Mouse (Mus musculus) liver, postnatal 0 days (tissue): ENCODE results near the gene Zdhhc1. TPM values are rescaled to one million over a fixed set of nuclear protein-coding genes. Genes with fewer than 3 reads are reported as not detected.

Source experiments
- ATAC-seq: fragments of 200-750 bp; cut with Nextera tagmentation; 2 replicates; pipeline ENCODE4 v1.8.0; 2017; ENCODE audit warnings: mild to moderate bottlenecking, moderate library complexity
- DNase-seq: peaks from one replicate; pipeline ENCODE4 v3.0.0-alpha.2; 2016
- H3K27ac ChIP-seq: fragments of 300-500 bp; sonication (generic); 2 replicates; pipeline ENCODE4 v1.5.1; 2014; ENCODE audit warnings: antibody characterized with exemption, moderate library complexity, mild to moderate bottlenecking, low read depth
- H3K27me3 ChIP-seq: fragments of 300-500 bp; sonication (generic); 2 replicates; pipeline ENCODE4 v1.6.1; 2014; ENCODE audit warnings: low read length, control low read depth, mixed read lengths; ENCODE audit not compliant: insufficient read depth
- H3K36me3 ChIP-seq: fragments of 300-500 bp; sonication (generic); replicated peaks from 2 replicates; pipeline ENCODE4 v1.6.1; 2014; ENCODE audit warnings: mild to moderate bottlenecking, control low read depth, low read length, moderate library complexity, mixed read lengths; ENCODE audit not compliant: insufficient read depth
- H3K4me1 ChIP-seq: fragments of 300-500 bp; sonication (generic); 2 replicates; pipeline ENCODE4 v1.6.1; 2014; ENCODE audit warnings: antibody characterized with exemption, mild to moderate bottlenecking, control low read depth; ENCODE audit not compliant: insufficient read depth
- H3K4me2 ChIP-seq: fragments of 300-500 bp; sonication (generic); 2 replicates; pipeline ENCODE4 v1.6.1; 2014; ENCODE audit warnings: low read depth, mild to moderate bottlenecking, low read length, moderate library complexity, mixed read lengths
- H3K4me3 ChIP-seq: fragments of 300-500 bp; sonication (generic); 2 replicates; pipeline ENCODE4 v1.5.1; 2014; ENCODE audit warnings: low read depth, low read length
- H3K9ac ChIP-seq: fragments of 300-500 bp; sonication (generic); replicated peaks from 2 replicates; pipeline ENCODE4 v1.6.1; 2014; ENCODE audit warnings: mild to moderate bottlenecking, moderate library complexity
- H3K9me3 ChIP-seq: fragments of 300-500 bp; sonication (generic); 2 replicates; pipeline ENCODE4 v1.6.1; 2016; ENCODE audit warnings: mild to moderate bottlenecking, control low read depth, low read length, mixed read lengths
- CTCF ChIP-seq: sonication (generic); IDR thresholded peaks from 2 replicates; pipeline ENCODE4 v1.5.1; 2016; ENCODE audit warnings: antibody characterized with exemption, low read depth
- EP300 ChIP-seq: IDR thresholded peaks from 2 replicates; pipeline ENCODE4 v1.6.1; 2016; ENCODE audit warnings: antibody characterized with exemption, low read depth, mild to moderate bottlenecking
- whole genome bisulfite sequencing: fragments of 180-500 bp; shearing (Covaris S2); extraction: QIAGEN DNeasy Blood & Tissue Kit; methylation state at CpG from one replicate; pipeline ENCODE4 v1.1.7; 2014; ENCODE audit not compliant: insufficient replicate concordance; 5-methylcytosine and 5-hydroxymethylcytosine counted together
- polyA plus RNA-seq: library from polyadenylated mRNA; unstranded; fragments of >200 nt; fragmentation: Nextera tagmentation; extraction: Ambion mirVana; gene quantifications from 2 replicates; pipeline ENCODE4 v1.2.1, GENCODE M21; 2015

Zdhhc1 gene
- polyA plus RNA-seq, 1 experiment from 2014 or later, result 2.1 TPM

DNA sequence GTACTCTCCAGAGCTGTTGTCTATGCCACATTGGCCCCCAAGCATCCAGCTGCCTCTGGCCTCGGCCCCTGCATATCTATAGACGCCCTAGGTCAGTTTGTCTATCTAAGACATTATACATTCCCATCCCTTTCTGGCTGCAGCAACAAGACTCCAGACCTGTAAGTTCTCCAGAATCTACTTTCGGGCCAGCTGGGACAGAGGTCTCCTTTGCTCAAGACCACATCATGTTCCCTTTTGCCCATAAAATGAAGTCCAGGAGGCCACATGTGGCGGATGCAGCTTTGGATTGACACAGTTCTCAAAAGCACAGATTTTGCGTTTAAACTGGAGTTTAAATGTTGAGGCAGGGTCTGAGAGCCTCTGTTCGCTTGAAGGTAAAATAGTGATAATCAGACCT is 17.5 kb upstream of the Zdhhc1 start:
- Histone ChIP-seq H3K4me3 (no peak overlapping the region), H3K4me2 (no peak overlapping the region), H3K27me3 (peaks cover 28% of the 10 kb centered on the region), H3K9ac (no peak overlapping the region), H3K4me1 (peaks cover 18% of the 10 kb centered on the region), H3K27ac (no peak overlapping the region), H3K9me3 (no peaks in the 10 kb centered on the region), H3K36me3 (no peaks in the 10 kb centered on the region)
- no peak for TF ChIP-seq CTCF
- TF ChIP-seq EP300, result no peak
- 77% methylated on average over 6 of the region's 6 CpGs for WGBS
- ATAC-seq (no peak), DNase-seq (no peak)

DNA sequence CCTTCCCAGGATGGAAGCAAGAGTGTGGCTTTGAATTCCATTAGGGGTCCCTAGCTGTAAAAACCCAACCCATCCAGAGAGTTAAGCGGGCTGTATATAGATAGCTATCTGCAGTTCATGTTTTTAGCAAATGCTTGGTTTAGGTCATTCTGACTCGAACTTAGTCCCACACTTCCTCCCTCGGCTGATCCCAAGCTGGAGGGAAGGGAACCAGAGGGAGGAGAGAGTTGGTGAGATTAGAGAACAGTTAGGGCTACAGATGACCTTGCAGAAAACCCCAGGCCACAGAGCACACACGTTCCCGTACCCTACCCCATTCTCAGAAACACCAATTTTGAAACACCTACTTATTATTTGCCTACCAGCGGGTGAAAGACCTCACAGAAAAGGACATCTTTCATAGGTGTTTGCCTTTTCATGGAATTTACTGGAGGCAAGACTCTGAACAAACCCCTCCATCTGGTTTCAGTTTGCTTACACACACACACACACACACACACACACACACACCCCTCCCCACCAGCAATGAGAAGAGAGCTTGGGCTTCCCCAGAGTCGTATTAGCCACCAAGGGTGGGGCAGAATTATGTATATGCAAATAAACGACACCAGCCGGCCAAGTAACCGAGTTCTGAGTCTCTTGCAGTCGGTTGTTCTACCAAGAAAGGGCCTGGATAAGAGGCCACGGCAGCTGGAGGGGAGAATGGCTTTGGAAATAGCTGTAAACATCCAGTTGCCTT is 13.5 kb upstream of the Zdhhc1 start:
- DNase-seq (no peak), ATAC-seq (no peak)
- Histone ChIP-seq H3K4me3 (no peak overlapping the region), H3K27ac (no peak overlapping the region), H3K27me3 (no peaks in the 10 kb centered on the region), H3K4me1 (no peaks in the 10 kb centered on the region), H3K9ac (no peak overlapping the region), H3K9me3 (no peaks in the 10 kb centered on the region), H3K36me3 (no peaks in the 10 kb centered on the region), H3K4me2 (no peak overlapping the region)
- 34% methylated on average over 12 of the region's 12 CpGs for WGBS
- TF ChIP-seq CTCF (no peak), EP300 (no peak)

- Histone ChIP-seq H3K4me3 (no peak overlapping the region), H3K9me3 (no peaks in the 10 kb centered on the region), H3K27me3 (no peaks in the 10 kb centered on the region), H3K9ac (no peak overlapping the region), H3K27ac (no peak overlapping the region), H3K4me1 (no peaks in the 10 kb centered on the region), H3K4me2 (no peak overlapping the region), H3K36me3 (no peaks in the 10 kb centered on the region)
- 57% methylated on average over 1 of the region's 2 CpGs for WGBS
- DNase-seq, result no peak
- ATAC-seq, result no peak
- TF ChIP-seq CTCF (no peak), EP300 (no peak)
Measured at GRCm38 (mm10) chr8:105508758-105509157, 12.1 kb upstream of the Zdhhc1 start.

DNA sequence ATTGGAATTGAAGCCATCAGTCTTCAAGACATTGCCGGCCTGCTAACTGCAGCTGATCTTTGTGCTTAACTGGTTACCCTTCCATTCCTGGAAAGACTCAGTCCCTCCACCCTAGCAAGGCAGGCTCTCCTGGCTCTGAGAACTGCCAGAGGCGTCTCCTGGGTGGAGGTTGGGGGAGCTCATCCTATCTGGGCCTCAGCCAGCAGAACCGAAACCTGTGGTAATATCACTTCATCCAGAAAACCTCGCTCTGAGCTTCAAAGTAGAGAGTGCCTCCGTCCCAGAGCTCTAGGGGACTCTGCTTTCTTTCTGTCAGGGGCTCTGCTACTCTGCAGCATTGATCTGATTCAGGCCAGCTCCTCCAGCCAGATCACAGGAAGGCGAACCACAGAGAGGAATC is 10.3 kb upstream of the Zdhhc1 start:
- Histone ChIP-seq H3K36me3 (no peaks in the 10 kb centered on the region), H3K27me3 (no peaks in the 10 kb centered on the region), H3K4me2 (no peak overlapping the region), H3K9me3 (no peaks in the 10 kb centered on the region), H3K4me3 (no peak overlapping the region), H3K4me1 (no peaks in the 10 kb centered on the region), H3K27ac (no peak overlapping the region), H3K9ac (no peak overlapping the region)
- TF ChIP-seq EP300 (no peak), CTCF (no peak)
- ATAC-seq (no peak), DNase-seq (no peak)
- 63% methylated on average over 6 of the region's 6 CpGs for WGBS

- WGBS, result 75% methylated on average over 3 of the region's 3 CpGs
- no peaks in the 10 kb centered on the region for H3K4me1 ChIP-seq
- H3K9me3 ChIP-seq, result no peaks in the 10 kb centered on the region
- H3K36me3 ChIP-seq, result no peaks in the 10 kb centered on the region
- H3K9ac ChIP-seq, result no peak overlapping the region
- H3K27me3 ChIP-seq, result no peaks in the 10 kb centered on the region
- H3K4me2 ChIP-seq, result no peak overlapping the region
- DNase-seq (no peak), ATAC-seq (peak; percentile 23; the same call in 1 of the 2 replicates)
- no peak overlapping the region for H3K4me3 ChIP-seq
- H3K27ac ChIP-seq, result no peak overlapping the region
- TF ChIP-seq EP300 (peak; percentile 38; the same call in 1 of the 2 replicates), CTCF (no peak)
Measured at GRCm38 (mm10) chr8:105504617-105505016, 7.9 kb upstream of the Zdhhc1 start.

DNA sequence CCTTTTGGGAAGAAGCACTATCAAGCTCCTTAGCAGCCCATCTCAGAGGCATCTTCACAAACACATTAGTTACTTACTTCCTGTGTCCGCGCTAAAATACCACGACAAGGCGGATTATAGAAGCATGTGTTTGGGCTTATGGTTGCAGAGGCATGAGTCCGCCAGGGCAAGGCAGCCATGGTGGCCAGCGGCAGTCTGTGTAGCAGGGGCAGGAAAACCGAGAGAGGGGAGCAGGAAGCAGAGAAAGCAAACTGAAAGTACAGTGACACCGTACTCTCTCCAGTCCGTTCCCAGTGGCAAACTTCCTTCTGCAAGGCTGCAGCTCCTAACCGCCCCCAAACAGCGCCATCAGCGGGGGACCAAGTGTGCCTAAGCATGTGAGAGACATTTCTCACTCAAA is 3.1 kb upstream of the Zdhhc1 start:
- no peaks in the 10 kb centered on the region for H3K36me3 ChIP-seq
- TF ChIP-seq EP300 (no peak), CTCF (no peak)
- ATAC-seq, result no peak
- H3K27me3 ChIP-seq, result no peaks in the 10 kb centered on the region
- H3K4me2 ChIP-seq, result peak overlapping the region; percentile 58
- 36% methylated on average over 12 of the region's 12 CpGs for WGBS
- H3K4me1 ChIP-seq, result 0 out of 2 replicates have a peak, but pooled peaks cover 3% of the 10 kb centered on the region
- no peaks in the 10 kb centered on the region for H3K9me3 ChIP-seq
- H3K9ac ChIP-seq, result 0 out of 2 replicates have a peak overlapping the region, but pooled peaks have one; percentile 46
- H3K27ac ChIP-seq, result peak overlapping the region; percentile 12; the same call in 1 of the 2 replicates
- DNase-seq, result peak; percentile 17
- peak overlapping the region; percentile 35 for H3K4me3 ChIP-seq
